Mouse (Mus musculus): Measurements from ENCODE around the gene B4galt5.

DNA sequence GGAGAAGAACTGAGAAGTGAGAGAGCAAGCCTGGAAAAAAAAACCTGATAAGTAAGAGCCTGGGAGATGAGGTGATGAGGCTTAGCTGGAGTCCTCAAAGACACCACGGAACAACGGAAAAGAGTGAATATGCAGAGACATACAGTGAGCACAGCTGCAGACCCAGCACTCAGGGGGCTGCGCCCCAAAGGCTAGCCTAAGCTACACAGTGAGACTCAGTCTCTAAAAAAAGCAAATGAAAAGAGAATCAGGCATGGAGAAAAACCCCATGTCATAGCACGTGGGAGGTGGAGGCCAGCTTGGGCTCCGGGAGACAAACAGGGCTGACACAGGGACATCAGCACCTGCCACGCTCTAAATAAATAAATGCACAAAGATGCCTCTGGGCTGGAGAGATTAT, 94.2 kb downstream of the B4galt5 start:
- TF ChIP-seq CTCF (IDR thresholded peaks at IDR 0.05; ENCODE audit: low read depth, low read length) (no peak), EP300 (IDR thresholded peaks at IDR 0.05; ENCODE audit: insufficient read depth, low read depth, low read length) (no peak), POLR2A (IDR thresholded peaks at IDR 0.05; ENCODE audit: insufficient read depth, low read length) (no peak)

Measured in ES-Bruce4 (cell line).